Mouse (Mus musculus): ENCODE results near the gene Cfc1.

GRCm38 (mm10) chr1:34573221-34573620 is 37.8 kb downstream of the Cfc1 start:
- TF ChIP-seq CTCF (IDR thresholded peaks at IDR 0.05; ENCODE audit: low read depth, low read length) (no peak), GATA1 (IDR thresholded peaks at IDR 0.05; ENCODE audit: borderline replicate concordance, low read length) (no peak), POLR2AphosphoS5 (IDR thresholded peaks at IDR 0.05; ENCODE audit: insufficient replicate concordance, low read depth, low read length) (no peak), TAL1 (conservative IDR thresholded peaks at IDR 0.05; ENCODE audit: low read depth, low read length) (no peak), GATA2 (IDR thresholded peaks at IDR 0.05; ENCODE audit: borderline replicate concordance, low read depth, low read length) (no peak)
